Mouse (Mus musculus) yolk sac, embryonic 10.5 days (tissue): ENCODE results near the gene Vmn1r142.
"Not testable (repeated sequence)": the region's sequence is repeated elsewhere in the genome, so short reads cannot be mapped to it uniquely, and the experiment has no call there.

Source experiments
- DNase-seq: peaks from one replicate; pipeline ENCODE4 v3.0.0-alpha.2; 2017; ENCODE audit warnings: low spot score

Vmn1r142 gene

GRCm38 (mm10) chr7:22163935-22164334, at the start of gene Vmn1r142:
Gene Vmn1r142 (minus strand): TSS chr7:22164035.
- not testable (repeated sequence) for DNase-seq

DNA sequence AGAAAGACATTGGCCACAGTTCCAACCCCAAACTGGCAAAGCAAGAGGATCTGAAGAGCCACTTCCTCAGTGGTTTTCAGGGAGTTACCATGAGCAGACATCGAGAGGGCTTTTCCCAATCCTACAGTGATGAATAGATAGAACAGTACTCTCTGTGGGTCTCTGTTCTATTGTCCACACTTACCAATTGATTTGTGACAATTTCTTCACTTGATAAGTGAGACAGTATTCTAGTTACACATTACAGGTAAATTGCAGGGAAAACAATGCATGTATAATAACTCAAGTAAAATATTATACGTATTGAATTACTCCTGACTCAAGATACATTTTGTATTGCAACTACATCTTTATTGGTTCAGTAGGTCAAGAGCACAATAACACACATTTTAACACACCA, 37.3 kb upstream of the Vmn1r142 start, which contains the start of gene Gm8653:
Gene Gm8653 (minus strand): TSS at position 101 of the 400 bp plus-strand sequence.
- DNase-seq, result not testable (repeated sequence)

- DNase-seq, result not testable (repeated sequence)
Measured at GRCm38 (mm10) chr7:22189077-22189476, 25.2 kb upstream of the Vmn1r142 start, which contains the start of gene Vmn1r143. Gene Vmn1r143 (plus strand): TSS chr7:22189377.

DNA sequence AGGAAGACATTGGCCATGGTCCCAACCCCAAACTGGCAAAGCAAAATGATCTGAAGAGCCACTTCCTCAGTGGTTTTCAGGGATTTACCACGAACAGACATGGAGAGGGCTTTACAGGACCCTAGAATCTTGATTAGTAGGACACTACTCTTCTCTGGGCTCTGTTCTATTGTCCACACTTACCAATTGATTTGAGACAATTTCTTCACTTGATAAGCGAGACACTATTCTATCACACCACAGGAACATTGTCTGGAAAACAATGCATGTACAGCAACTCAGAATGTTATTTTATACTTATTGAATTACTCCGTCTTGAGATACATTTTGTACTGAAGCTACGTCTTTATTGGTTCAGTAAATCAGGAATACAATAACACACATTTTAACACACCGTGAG, 29.2 kb downstream of the Vmn1r142 start, which contains the start of gene Gm10666:
Gene Gm10666 (minus strand): TSS at position 101 of the 400 bp plus-strand sequence.
- not testable (repeated sequence) for DNase-seq

- not testable (repeated sequence) for DNase-seq
Measured at GRCm38 (mm10) chr7:22118145-22118544, 45.7 kb downstream of the Vmn1r142 start, which contains the start of gene Gm16451. Gene Gm16451 (minus strand): TSS chr7:22118245.
